Mouse (Mus musculus) E14TG2a.4 (cell line): ENCODE results near the gene Crocc.

Experiments
- CTCF ChIP-seq: conservative IDR thresholded peaks from 2 replicates; pipeline ENCODE4 v1.5.1; 2014; ENCODE audit warnings: low read length
- NANOG ChIP-seq: IDR thresholded peaks from 2 replicates; pipeline ENCODE4 v1.6.1; 2014; ENCODE audit warnings: borderline replicate concordance, low read length, mixed read lengths
- POU5F1 ChIP-seq: IDR thresholded peaks from 2 replicates; pipeline ENCODE4 v1.6.1; 2014; ENCODE audit warnings: low read length, borderline replicate concordance

- no peak for TF ChIP-seq CTCF
- TF ChIP-seq POU5F1: no peak
- TF ChIP-seq NANOG: no peak
These were observed 35.4 kb downstream of the Crocc start for GRCm38 (mm10) chr4:141024992-141025391.
